Mouse (Mus musculus): Measurements from ENCODE around the gene Rorc. TPM values are rescaled to one million over a fixed set of nuclear protein-coding genes. Genes with fewer than 3 reads are reported as not detected.

Gene Rorc
- total and polyA plus RNA-seq, 2 experiments from 2014 or later, result 0.25 to 0.60 TPM

GRCm38 (mm10) chr3:94404366-94405054 is 31.9 kb downstream of the Rorc start:
- peak; percentile 5; the same call in 1 of the 2 replicates for TF ChIP-seq CTCF (IDR thresholded peaks at IDR 0.05)
- peak; percentile 24 for DNase-seq (ENCODE audit: low spot score)

GRCm38 (mm10) chr3:94405561-94405960 is 33.0 kb downstream of the Rorc start:
- DNase-seq (ENCODE audit: low spot score) (no peak), ATAC-seq (ENCODE audit: low FRiP score) (no peak)
- Histone ChIP-seq H3K4me2 (ENCODE audit: low read depth, low read length, poor library complexity, severe bottlenecking) (no peak overlapping the region), H3K36me3 (ENCODE audit: insufficient read depth, low read length) (no peaks in the 10 kb centered on the region), H3K4me1 (ENCODE audit: insufficient read depth, low read length) (no peaks in the 10 kb centered on the region), H3K27me3 (ENCODE audit: insufficient read depth, low read length) (no peaks in the 10 kb centered on the region; the same call in 1 of the 2 replicates), H3K9ac (replicated peaks; ENCODE audit: low read length, poor library complexity, severe bottlenecking) (no peak overlapping the region), H3K27ac (ENCODE audit: low read depth, low read length) (no peak overlapping the region), H3K9me3 (ENCODE audit: low read length) (no peaks in the 10 kb centered on the region), H3K4me3 (ENCODE audit: low read depth, low read length) (no peak overlapping the region)
- 79% methylated on average over 4 of the region's 4 CpGs for WGBS
- TF ChIP-seq CTCF (IDR thresholded peaks at IDR 0.05), result no peak

More at GRCm38 (mm10) chr3:94404366-94405054, 31.9 kb downstream of the Rorc start:
- Histone ChIP-seq H3K9me3 (ENCODE audit: low read length) (no peaks in the 10 kb centered on the region), H3K9ac (replicated peaks; ENCODE audit: low read length, poor library complexity, severe bottlenecking) (no peak overlapping the region), H3K27ac (ENCODE audit: low read depth, low read length) (no peak overlapping the region), H3K27me3 (ENCODE audit: insufficient read depth, low read length) (no peaks in the 10 kb centered on the region; the same call in 1 of the 2 replicates), H3K4me2 (ENCODE audit: low read depth, low read length, poor library complexity, severe bottlenecking) (no peak overlapping the region), H3K36me3 (ENCODE audit: insufficient read depth, low read length) (no peaks in the 10 kb centered on the region), H3K4me3 (ENCODE audit: low read depth, low read length) (no peak overlapping the region), H3K4me1 (ENCODE audit: insufficient read depth, low read length) (no peaks in the 10 kb centered on the region; the same call in 1 of the 2 replicates)
- ATAC-seq (ENCODE audit: low FRiP score), result peak; percentile 18; the same call in 1 of the 2 replicates
- WGBS, result 25% methylated on average over 7 of the region's 7 CpGs

DNA sequence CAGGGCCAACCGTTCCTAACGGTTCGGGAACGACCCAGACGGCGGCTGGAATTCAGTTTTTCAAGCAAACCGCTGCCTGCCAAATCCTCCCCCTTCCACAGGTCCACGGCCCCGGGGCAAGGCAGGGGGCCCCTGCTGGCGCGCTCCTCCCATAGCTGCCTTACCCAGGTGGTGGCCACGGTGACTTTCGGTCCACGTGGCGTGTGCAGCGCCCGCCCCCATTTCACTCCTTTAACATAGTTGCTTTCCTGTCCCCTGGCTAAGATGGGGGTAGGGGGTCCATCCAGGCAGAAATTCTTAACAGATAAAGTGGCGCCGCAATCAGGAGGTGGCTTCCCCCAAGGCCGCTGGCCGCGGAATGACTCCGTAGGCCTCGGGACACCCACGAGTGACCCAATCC is 39.9 kb downstream of the Rorc start:
- no peaks in the 10 kb centered on the region for H3K9me3 ChIP-seq (ENCODE audit: low read length)
- peak overlapping the region; percentile 34 for H3K9ac ChIP-seq (replicated peaks; ENCODE audit: low read length, poor library complexity, severe bottlenecking)
- ATAC-seq (ENCODE audit: low FRiP score) (peak; percentile 64), DNase-seq (ENCODE audit: low spot score) (no peak)
- no peak for TF ChIP-seq CTCF (IDR thresholded peaks at IDR 0.05)
- peak overlapping the region; percentile 56 for H3K4me3 ChIP-seq (ENCODE audit: low read depth, low read length)
- H3K4me1 ChIP-seq (ENCODE audit: insufficient read depth, low read length), result peaks cover 5% of the 10 kb centered on the region; the same call in 1 of the 2 replicates
- H3K27ac ChIP-seq (ENCODE audit: low read depth, low read length), result peak overlapping the region; percentile 64
- H3K27me3 ChIP-seq (ENCODE audit: insufficient read depth, low read length), result no peaks in the 10 kb centered on the region
- H3K36me3 ChIP-seq (ENCODE audit: insufficient read depth, low read length), result no peaks in the 10 kb centered on the region
- H3K4me2 ChIP-seq (ENCODE audit: low read depth, low read length, poor library complexity, severe bottlenecking), result peak overlapping the region; percentile 57
- under 1% methylated on average over 25 of the region's 25 CpGs for WGBS

DNA sequence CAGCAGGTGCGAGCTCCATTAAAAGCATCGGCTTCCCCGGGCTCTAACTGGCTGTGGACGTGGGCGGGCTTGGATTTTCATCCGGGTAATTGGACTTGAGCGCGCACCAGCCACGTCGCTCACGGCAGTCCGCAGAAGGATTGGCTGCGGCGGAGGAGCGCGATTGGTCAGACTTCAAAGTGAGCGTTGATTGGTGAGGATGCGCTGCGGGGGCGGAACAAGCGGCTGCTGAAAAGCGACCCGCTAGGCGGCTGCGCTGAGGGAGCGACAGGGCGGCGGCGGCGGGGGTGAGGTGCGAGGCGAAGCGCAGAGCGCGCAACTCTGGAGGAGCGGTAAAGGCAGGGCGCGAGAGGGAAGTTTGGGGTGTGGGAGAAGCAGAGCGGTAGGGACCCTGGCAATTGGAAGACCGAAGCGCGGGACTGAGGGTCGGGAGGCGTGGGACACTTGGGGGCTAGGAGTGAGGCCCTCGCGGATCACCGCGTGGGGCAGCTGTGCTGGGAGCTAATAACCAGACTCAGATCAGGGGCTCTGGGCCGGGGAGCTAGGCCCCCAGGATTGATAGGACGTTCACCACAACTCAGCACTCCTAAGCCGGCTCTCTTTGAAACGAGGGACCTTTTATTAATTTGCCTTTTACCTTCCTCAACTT is 40.6 kb downstream of the Rorc start, which contains the start of gene Tdrkh:
Gene Tdrkh (plus strand): TSS at position 243 of the 649 bp plus-strand sequence.
- Histone ChIP-seq H3K9ac (replicated peaks; ENCODE audit: low read length, poor library complexity, severe bottlenecking) (peak within 1 kb of the TSS; percentile 66), H3K36me3 (ENCODE audit: insufficient read depth, low read length) (no peaks in the 10 kb centered on the region), H3K27me3 (ENCODE audit: insufficient read depth, low read length) (no peaks in the 10 kb centered on the region), H3K4me2 (ENCODE audit: low read depth, low read length, poor library complexity, severe bottlenecking) (peak within 1 kb of the TSS; percentile 89), H3K4me3 (ENCODE audit: low read depth, low read length) (peak within 1 kb of the TSS; percentile 56), H3K9me3 (ENCODE audit: low read length) (no peaks in the 10 kb centered on the region), H3K4me1 (ENCODE audit: insufficient read depth, low read length) (peaks cover 5% of the 10 kb centered on the region; the same call in 1 of the 2 replicates), H3K27ac (ENCODE audit: low read depth, low read length) (peak within 1 kb of the TSS; percentile 64)
- 6% methylated on average over 52 of the region's 52 CpGs for whole genome bisulfite sequencing
- TF ChIP-seq CTCF (IDR thresholded peaks at IDR 0.05), result peak; percentile 58
- peak; percentile 99 for DNase-seq (ENCODE audit: low spot score)
- ATAC-seq (ENCODE audit: low FRiP score), result peak; percentile 99

DNA sequence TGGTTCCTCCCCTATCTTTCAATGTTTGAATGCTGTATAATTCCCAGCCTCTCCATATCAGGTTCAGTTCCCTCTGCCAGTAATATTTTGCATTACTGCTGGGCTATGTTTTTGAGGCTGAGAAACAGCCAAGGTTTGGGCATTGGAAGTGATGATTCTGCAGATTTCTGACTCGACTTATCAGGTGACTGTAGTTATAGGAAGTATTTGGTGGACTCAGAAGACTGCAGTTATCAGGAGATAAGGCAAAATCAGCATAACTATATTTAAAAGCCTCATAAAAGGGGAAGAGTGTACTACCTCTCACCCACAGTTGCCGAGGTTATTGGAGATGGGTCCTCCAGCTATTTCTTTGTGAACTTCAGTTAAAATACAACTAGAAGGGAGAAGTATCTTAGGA is 58.4 kb downstream of the Rorc start:
- Histone ChIP-seq H3K9me3 (ENCODE audit: low read length) (no peaks in the 10 kb centered on the region), H3K36me3 (ENCODE audit: insufficient read depth, low read length) (no peaks in the 10 kb centered on the region; the same call in none of the 2 replicates), H3K27ac (ENCODE audit: low read depth, low read length) (no peak overlapping the region), H3K4me3 (ENCODE audit: low read depth, low read length) (no peak overlapping the region), H3K4me2 (ENCODE audit: low read depth, low read length, poor library complexity, severe bottlenecking) (no peak overlapping the region), H3K9ac (replicated peaks; ENCODE audit: low read length, poor library complexity, severe bottlenecking) (no peak overlapping the region), H3K27me3 (ENCODE audit: insufficient read depth, low read length) (no peaks in the 10 kb centered on the region), H3K4me1 (ENCODE audit: insufficient read depth, low read length) (no peaks in the 10 kb centered on the region)
- TF ChIP-seq CTCF (IDR thresholded peaks at IDR 0.05), result no peak
- ATAC-seq (ENCODE audit: low FRiP score) (no peak), DNase-seq (ENCODE audit: low spot score) (no peak)
- WGBS, result 84% methylated on average over 2 of the region's 2 CpGs

- Histone ChIP-seq H3K4me2 (ENCODE audit: low read depth, low read length, poor library complexity, severe bottlenecking) (no peak overlapping the region), H3K27ac (ENCODE audit: low read depth, low read length) (no peak overlapping the region), H3K36me3 (ENCODE audit: insufficient read depth, low read length) (no peaks in the 10 kb centered on the region; the same call in none of the 2 replicates), H3K9ac (replicated peaks; ENCODE audit: low read length, poor library complexity, severe bottlenecking) (no peak overlapping the region), H3K4me3 (ENCODE audit: low read depth, low read length) (no peak overlapping the region), H3K27me3 (ENCODE audit: insufficient read depth, low read length) (no peaks in the 10 kb centered on the region), H3K4me1 (ENCODE audit: insufficient read depth, low read length) (no peaks in the 10 kb centered on the region), H3K9me3 (ENCODE audit: low read length) (no peaks in the 10 kb centered on the region)
- no peak for TF ChIP-seq CTCF (IDR thresholded peaks at IDR 0.05)
- DNase-seq (ENCODE audit: low spot score), result no peak
- ATAC-seq (ENCODE audit: low FRiP score), result no peak
- 94% methylated on average over 2 of the region's 2 CpGs for WGBS
These were observed 61.7 kb downstream of the Rorc start for GRCm38 (mm10) chr3:94434305-94434704.

All from midbrain, postnatal 0 days (tissue).